Mouse (Mus musculus): ENCODE measurements at regions not wholly inside any gene's neighbourhood (a gene's known extent, or its start where the extent isn't known, plus 50 kb on each side); places are given as distances from the start of the nearest gene placed in this dataset.
A peak's percentile ranks its signal among the peaks of the same experiment; 100 is the strongest.

DNA sequence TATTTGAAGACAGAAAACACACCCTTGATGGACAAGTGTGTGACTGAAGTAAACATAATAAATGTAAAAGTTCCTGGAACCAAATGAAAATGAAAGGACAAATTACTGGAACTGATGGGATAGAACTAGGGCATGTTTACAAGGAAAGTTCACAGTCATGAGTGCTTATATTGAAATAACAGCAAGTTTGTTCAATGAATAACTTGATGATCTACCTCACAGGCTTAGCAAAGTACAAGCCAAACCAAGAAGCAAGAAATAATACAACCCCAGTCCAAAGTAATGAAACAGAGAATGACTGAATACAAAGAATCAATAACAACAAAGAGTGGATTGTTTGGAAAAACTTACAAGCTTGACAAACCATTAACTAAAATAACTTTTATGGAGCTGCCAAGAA lies 56.2 kb downstream of the Gm379 start:
- no peak for DNase-seq (ENCODE audit: low spot score in 2 of 2)

DNA sequence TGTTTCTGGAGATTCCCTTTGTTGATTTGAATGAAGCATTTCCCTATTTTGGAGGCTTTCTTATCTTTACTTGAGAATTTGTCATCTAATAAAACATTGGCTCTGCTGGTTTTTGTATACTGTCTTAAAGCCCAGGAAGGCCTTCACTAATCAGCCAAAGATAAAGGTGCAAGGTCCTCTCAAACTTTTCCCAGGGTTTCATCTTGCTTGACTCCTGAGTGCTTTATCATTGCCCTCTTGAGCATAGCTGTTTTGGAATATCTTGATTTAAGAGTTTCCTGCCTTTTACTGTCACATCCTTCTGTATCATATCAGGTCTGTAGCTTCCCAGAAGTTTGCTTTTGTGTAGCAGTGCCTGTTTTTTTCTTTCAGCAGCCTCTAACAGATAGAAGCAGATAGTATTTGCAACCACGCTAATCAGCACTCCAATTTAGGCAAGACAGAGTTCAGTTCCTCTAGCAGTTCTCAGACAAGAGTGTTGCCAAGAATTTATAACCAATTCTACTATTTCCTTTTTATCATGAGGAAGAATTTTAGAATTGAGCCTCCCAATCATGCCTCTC lies 64.7 kb downstream of the Gm379 start:
- no peak for DNase-seq (ENCODE audit: low spot score in 2 of 2)

DNA sequence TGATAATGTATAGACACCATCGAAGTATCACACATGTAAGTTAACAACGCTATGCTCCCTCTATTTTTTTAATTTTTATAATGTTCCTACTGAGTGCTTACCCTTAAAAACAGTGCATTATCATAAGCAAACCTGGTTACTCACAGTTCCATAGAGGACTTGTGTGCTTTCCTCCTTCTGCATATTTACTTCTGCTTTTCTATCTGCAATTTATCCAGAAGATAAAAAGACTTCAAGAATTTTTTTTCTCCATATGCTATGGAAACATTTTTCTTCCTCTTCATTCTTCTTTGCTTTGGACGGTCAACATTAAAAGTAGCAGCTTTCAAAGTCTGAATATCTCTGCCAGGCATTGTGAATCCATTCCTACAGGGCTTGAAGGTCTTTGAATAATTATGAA lies 102.7 kb downstream of the Gm379 start:
- no peak for DNase-seq (ENCODE audit: low spot score in 2 of 2)

DNA sequence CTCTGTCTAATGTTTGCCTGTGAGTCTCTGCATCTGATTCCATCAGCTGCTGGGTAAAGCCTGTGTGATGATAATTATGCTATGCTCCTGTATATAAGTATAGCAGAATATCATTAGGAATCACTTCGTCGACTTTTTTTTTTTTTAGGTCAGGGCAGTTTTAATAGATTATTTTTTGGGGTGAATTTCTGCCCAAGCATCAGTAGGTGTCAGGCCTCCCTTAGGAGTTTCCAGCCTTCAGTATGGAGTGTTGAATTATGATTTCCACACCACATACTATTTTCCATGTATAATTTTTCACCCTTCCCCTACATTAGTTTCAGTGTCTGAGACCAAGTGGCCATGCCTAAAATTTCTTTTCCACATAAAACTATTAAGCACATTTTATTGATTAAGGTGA lies 121.5 kb downstream of the Gm379 start:
- no peak for DNase-seq (ENCODE audit: low spot score in 2 of 2)

DNA sequence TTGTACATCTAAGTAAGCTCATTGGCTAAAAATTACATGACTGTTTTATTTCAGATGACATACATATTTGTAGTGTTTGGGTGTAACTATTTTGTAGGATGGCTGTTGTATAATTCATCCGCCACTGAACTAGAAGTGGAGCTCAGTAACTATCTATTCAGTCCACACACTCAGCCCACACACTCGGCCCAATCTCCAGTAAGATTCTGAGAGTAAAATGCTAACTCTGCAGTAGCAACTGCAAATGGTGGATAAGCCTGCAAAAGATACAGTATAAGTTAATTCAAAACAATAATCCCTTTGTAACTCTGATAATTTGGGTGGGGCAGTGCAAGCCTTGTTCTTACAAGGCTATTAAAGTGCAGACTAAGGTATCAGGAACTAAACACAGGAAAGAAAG lies 123.3 kb downstream of the Gm379 start:
- peak in 1 of 2 experiments; percentile 10 for DNase-seq (ENCODE audit: low spot score in 2 of 2)

DNA sequence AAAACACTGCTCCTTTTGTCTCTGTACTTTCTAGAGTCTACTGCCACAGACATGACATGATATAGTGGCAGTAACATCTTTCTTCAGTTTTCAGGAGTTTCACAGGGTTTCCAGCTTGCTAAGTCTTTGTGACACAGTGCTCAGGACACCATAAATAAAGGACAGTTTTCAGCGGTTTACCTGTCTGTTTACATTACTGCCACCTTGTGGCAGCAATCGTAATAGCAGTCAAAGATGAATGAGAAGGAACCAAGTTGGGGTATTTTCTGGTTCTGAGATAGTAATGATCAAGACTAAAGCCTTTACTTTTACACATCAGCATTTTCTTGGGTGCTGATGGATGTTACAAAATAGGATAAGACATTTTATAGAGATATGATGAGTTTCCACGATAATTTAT lies 127.7 kb downstream of the Gm379 start:
- DNase-seq (ENCODE audit: low spot score in 2 of 2) = peak; percentile 34 to 39
